Mouse (Mus musculus): ENCODE measurements around the gene Ptpru. TPM values are rescaled to one million over a fixed set of nuclear protein-coding genes. Genes with fewer than 3 reads are reported as not detected.
A peak's percentile ranks its signal among the peaks of the same experiment; 100 is the strongest.

Gene Ptpru
- polyA plus RNA-seq, 1 experiment from 2014 or later: 29.7 TPM

DNA sequence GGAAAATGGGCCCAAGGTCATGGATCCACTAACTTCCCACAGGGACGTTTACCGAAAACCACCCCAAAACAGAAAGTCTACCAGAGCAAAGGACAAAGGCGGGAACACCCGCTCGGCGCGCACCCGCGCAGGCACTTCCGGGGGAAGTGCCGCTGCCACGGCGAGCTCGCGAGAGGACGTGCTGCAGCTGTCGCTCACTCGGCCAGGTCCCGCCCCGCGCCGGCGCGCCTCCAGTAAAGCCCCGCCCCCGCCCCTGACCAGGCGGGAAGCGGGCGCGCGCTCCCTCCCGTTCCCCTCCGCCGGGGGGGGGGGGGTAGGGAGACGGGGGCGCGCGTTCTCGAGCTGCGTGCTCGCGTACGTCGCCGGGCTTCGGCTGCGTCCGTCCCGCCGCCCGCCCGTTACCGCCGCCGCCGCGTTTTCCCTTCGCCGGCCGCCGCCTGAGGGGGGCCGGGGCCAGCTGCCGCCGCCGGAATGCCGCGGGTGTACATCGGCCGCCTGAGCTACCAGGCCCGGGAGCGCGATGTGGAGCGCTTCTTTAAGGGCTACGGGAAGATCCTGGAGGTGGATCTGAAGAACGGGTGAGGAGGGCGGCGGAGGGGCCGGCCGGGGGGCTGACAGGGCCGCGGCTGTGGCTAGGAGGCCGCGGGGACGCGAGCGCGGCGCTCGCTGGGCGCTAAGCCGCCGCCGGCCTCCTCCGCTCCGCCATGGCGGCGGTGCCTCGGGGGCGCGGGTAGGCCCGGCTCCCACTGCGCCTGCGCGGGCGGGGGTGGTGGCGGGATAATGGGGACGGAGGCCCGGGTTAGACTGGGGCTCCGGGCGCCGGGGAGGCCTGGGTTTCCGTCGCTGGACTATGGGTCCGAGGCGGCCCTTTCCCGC, 35.4 kb upstream of the Ptpru start, which contains the start of gene Srsf4:
Gene Srsf4 (plus strand): TSS at position 325 of the 876 bp plus-strand sequence.
- no peaks in the 10 kb centered on the region for H3K27me3 ChIP-seq (replicated peaks; ENCODE audit: control insufficient read depth, insufficient read depth, low read length)
- ATAC-seq: peak; percentile 97

DNA sequence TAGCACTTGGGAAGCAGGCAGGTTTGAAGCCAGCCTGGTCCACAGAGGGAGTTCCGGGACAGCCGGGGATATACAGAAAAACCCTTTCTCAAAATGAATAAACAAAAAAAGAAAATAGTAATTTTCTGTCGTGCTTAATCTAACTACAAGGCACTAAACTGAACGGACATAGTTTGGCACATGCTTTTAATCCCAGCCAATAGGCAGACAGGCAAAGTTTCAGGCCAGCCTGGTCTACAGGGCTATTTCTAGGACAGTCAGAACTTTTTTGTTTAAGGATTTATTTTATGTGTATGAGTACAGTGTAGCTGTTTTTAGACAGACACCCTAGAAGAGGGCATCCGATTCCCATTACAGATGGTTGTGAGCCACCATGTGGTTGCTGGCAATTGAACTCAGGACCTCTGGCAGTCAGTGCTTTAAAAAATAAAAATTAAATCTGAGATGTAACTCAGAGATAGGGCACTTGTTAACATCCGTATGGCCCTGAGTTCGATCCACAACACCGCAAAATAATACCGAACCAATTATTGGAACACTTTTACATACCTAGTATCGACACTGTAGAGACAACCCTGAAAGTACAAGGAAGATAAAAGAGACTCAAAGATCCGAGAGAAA, 34.7 kb upstream of the Ptpru start:
- no peaks in the 10 kb centered on the region for H3K36me3 ChIP-seq (ENCODE audit: control insufficient read depth, insufficient read depth)
- peak overlapping the region; percentile 85 for H3K27ac ChIP-seq (ENCODE audit: low read length)
- ATAC-seq: peak; percentile 22
- H3K9me3 ChIP-seq (ENCODE audit: control insufficient read depth, low read length): no peaks in the 10 kb centered on the region
- peak overlapping the region; percentile 70 for H3K4me2 ChIP-seq (ENCODE audit: low read length)
- peak overlapping the region; percentile 79 for H3K9ac ChIP-seq (replicated peaks; ENCODE audit: low read depth, low read length)
- peak overlapping the region; percentile 100 for H3K4me3 ChIP-seq (replicated peaks; ENCODE audit: low read length)
- WGBS: 10% methylated on average over 11 of the region's 11 CpGs
- H3K27me3 ChIP-seq (replicated peaks; ENCODE audit: control insufficient read depth, insufficient read depth, low read length): no peaks in the 10 kb centered on the region
- H3K4me1 ChIP-seq (replicated peaks; ENCODE audit: control insufficient read depth, insufficient read depth, low read length): peaks cover 35% of the 10 kb centered on the region

More for the DNA sequence above, 35.4 kb upstream of the Ptpru start, which contains the start of gene Srsf4:
- peak within 1 kb of the TSS; percentile 84 for H3K4me2 ChIP-seq (ENCODE audit: low read length)
- WGBS: under 1% methylated on average over 83 of the region's 116 CpGs
- no peaks in the 10 kb centered on the region for H3K36me3 ChIP-seq (ENCODE audit: control insufficient read depth, insufficient read depth)
- no peaks in the 10 kb centered on the region for H3K9me3 ChIP-seq (ENCODE audit: control insufficient read depth, low read length)
- peak within 1 kb of the TSS; percentile 100 for H3K9ac ChIP-seq (replicated peaks; ENCODE audit: low read depth, low read length)
- peaks cover 35% of the 10 kb centered on the region for H3K4me1 ChIP-seq (replicated peaks; ENCODE audit: control insufficient read depth, insufficient read depth, low read length)
- H3K27ac ChIP-seq (ENCODE audit: low read length): peak within 1 kb of the TSS; percentile 100
- peak within 1 kb of the TSS; percentile 100 for H3K4me3 ChIP-seq (replicated peaks; ENCODE audit: low read length)

DNA sequence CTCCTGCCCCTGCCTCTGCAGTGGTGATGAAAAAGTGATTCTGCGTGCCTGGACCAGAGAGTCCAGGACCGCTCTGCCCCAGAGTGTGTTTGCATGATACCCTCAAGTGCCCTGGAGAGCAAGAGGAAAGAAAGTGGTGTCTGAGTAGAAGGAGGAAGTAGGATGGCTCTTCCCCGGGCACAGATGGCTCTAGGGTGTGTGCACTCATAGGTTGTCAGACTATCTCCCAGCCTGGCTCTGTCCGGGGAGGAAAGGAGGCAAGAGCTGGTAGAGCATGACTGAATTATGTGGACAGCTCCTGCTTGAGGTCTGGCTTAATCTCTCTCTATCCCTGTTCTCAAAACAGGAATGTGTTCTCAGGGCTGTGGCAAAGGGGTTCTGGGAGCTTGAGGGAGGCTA, 23.3 kb upstream of the Ptpru start:
- H3K27me3 ChIP-seq (replicated peaks; ENCODE audit: control insufficient read depth, insufficient read depth, low read length): no peaks in the 10 kb centered on the region
- no peak for ATAC-seq
- H3K9ac ChIP-seq (replicated peaks; ENCODE audit: low read depth, low read length): no peak overlapping the region
- H3K36me3 ChIP-seq (ENCODE audit: control insufficient read depth, insufficient read depth): peaks cover 2% of the 10 kb centered on the region; the same call in 1 of the 2 replicates
- no peak overlapping the region for H3K27ac ChIP-seq (ENCODE audit: low read length)
- no peaks in the 10 kb centered on the region for H3K9me3 ChIP-seq (ENCODE audit: control insufficient read depth, low read length)
- H3K4me3 ChIP-seq (replicated peaks; ENCODE audit: low read length): no peak overlapping the region
- WGBS: 87% methylated on average over 4 of the region's 4 CpGs
- no peaks in the 10 kb centered on the region for H3K4me1 ChIP-seq (replicated peaks; ENCODE audit: control insufficient read depth, insufficient read depth, low read length)
- no peak overlapping the region for H3K4me2 ChIP-seq (ENCODE audit: low read length)

DNA sequence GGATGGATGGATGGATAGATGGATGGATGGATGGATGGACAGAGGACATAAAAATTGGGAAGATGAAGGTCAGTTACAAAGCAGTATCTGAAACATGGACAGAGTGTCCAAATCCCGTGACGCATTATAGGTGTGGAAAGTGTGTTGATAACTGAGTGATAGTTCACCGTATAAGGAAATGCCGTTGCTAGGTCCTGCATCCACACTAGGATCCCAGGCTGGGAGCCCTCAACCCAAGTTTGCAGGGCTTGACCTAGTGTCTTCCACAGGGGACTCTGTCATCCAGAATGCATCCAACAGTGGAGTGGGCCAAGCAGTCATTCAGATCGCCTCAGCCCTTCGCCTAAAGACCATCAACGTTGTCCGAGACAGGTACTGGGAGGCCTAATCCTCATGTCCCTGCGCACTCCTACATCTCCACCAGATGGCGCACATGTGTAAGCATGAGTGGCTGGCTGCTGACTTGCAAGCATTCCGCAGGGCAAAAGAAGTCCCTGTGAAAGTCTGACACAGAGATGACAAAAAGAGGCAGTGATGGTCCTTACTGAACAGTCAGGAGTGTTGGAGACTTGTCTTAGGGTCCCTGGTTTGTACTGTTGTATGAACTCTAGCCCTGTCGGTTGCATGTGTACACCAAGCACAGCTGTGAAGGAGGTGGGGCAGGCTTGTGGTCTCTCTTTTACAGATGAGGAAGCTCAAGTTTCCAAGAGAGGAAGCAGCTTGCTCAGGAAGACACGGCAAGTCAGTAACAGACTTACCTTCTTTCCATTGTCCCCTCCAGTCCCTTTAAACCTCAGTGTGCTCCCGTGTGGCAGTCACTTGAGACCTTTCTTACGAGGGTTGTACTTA, 22.6 kb upstream of the Ptpru start:
- H3K4me1 ChIP-seq (replicated peaks; ENCODE audit: control insufficient read depth, insufficient read depth, low read length): no peaks in the 10 kb centered on the region
- WGBS: 49% methylated on average over 15 of the region's 15 CpGs
- H3K4me3 ChIP-seq (replicated peaks; ENCODE audit: low read length): no peak overlapping the region
- H3K9me3 ChIP-seq (ENCODE audit: control insufficient read depth, low read length): no peaks in the 10 kb centered on the region
- H3K4me2 ChIP-seq (ENCODE audit: low read length): no peak overlapping the region
- ATAC-seq: peak; percentile 55; the same call in 1 of the 2 replicates
- H3K9ac ChIP-seq (replicated peaks; ENCODE audit: low read depth, low read length): no peak overlapping the region
- no peak overlapping the region for H3K27ac ChIP-seq (ENCODE audit: low read length)
- no peaks in the 10 kb centered on the region for H3K27me3 ChIP-seq (replicated peaks; ENCODE audit: control insufficient read depth, insufficient read depth, low read length)
- H3K36me3 ChIP-seq (ENCODE audit: control insufficient read depth, insufficient read depth): peaks cover 2% of the 10 kb centered on the region; the same call in 1 of the 2 replicates

DNA sequence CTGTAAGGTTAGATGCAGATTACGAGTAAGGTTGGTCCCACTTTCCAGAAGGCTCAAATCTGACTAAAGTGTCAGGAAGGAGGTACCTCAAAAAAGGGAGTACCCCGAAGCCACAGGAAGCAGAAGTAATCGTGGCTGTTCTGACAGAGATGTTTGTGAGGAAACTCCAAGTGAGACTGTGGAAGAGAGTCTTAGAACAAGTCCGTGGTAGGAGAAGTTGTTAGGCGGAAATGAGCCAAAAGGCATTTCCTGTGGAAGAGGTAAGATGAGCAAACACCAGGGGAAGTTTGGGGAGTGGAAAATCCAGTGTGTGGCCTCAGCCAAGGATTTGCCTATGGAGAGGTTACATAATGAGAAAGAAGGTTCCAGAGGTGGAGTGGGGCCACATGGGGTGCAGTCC, 16.9 kb upstream of the Ptpru start:
- no peak overlapping the region for H3K4me3 ChIP-seq (replicated peaks; ENCODE audit: low read length)
- WGBS: 84% methylated on average over 5 of the region's 5 CpGs
- no peaks in the 10 kb centered on the region for H3K36me3 ChIP-seq (ENCODE audit: control insufficient read depth, insufficient read depth)

DNA sequence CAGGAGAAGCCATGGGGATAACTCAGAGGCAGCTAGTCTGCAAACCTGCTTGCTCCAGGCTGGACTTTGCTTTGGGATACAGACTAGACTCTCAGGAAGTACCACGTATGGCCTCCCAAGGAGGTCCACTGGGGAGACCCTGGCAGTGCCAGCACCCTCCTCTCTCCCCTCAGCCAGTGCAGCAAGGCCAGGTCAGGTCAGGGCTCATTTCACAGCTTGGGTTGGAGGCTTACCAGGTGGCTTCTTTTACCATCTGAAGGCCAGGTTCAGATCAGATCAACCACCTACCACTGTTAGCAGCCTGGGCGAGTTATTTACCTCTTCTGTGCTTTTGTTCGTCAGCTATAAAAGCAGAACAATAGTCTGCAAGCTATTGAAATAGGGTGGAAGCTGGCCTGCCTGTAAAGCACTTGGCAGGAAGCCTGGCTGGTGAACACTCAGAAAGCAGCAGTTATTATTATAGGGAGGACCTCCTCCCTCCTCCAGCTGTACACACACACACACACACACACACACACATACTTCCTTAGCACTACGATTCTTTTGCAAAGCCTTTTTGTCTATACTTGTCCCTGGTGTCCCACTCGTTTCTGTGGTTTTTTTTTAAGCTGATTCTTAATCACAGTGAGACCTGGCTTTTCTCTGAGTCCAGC, 12.0 kb upstream of the Ptpru start:
- 3% methylated on average over 5 of the region's 5 CpGs for WGBS
- Histone ChIP-seq H3K9me3 (ENCODE audit: control insufficient read depth, low read length) (no peaks in the 10 kb centered on the region), H3K4me2 (ENCODE audit: low read length) (no peak overlapping the region), H3K36me3 (ENCODE audit: control insufficient read depth, insufficient read depth) (no peaks in the 10 kb centered on the region), H3K27ac (ENCODE audit: low read length) (peak overlapping the region; percentile 54), H3K4me3 (replicated peaks; ENCODE audit: low read length) (no peak overlapping the region), H3K9ac (replicated peaks; ENCODE audit: low read depth, low read length) (peak overlapping the region; percentile 3; the same call in 1 of the 2 replicates), H3K27me3 (replicated peaks; ENCODE audit: control insufficient read depth, insufficient read depth, low read length) (no peaks in the 10 kb centered on the region), H3K4me1 (replicated peaks; ENCODE audit: control insufficient read depth, insufficient read depth, low read length) (peaks cover 10% of the 10 kb centered on the region)
- peak; percentile 54 for ATAC-seq

More for the DNA sequence above, 16.9 kb upstream of the Ptpru start:
- H3K9me3 ChIP-seq (ENCODE audit: control insufficient read depth, low read length): no peaks in the 10 kb centered on the region
- no peak overlapping the region for H3K4me2 ChIP-seq (ENCODE audit: low read length)
- no peak for ATAC-seq
- H3K4me1 ChIP-seq (replicated peaks; ENCODE audit: control insufficient read depth, insufficient read depth, low read length): peaks cover 9% of the 10 kb centered on the region
- H3K27me3 ChIP-seq (replicated peaks; ENCODE audit: control insufficient read depth, insufficient read depth, low read length): no peaks in the 10 kb centered on the region
- H3K27ac ChIP-seq (ENCODE audit: low read length): no peak overlapping the region
- no peak overlapping the region for H3K9ac ChIP-seq (replicated peaks; ENCODE audit: low read depth, low read length)

DNA sequence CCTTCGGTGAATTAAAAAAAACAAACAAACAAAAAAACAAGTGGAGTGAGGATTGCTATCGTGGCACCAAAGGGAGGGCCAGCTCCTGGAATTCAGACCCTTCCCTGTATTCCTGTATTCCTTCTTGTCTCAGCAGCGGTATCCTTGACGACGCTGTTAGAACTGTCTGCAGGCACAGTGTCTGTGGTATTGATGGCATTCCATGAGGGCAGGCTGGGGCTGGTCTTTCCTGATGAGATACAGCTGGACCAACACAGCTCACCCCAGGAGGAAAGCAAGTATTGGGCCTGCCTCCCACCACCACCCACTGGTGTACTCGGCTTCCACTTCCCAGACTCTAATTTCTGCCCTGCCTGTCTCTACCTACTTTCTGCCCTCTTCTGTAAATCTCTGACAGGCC, 10.0 kb upstream of the Ptpru start:
- 91% methylated on average over 6 of the region's 6 CpGs for WGBS
- no peak overlapping the region for H3K4me3 ChIP-seq (replicated peaks; ENCODE audit: low read length)
- H3K27ac ChIP-seq (ENCODE audit: low read length): no peak overlapping the region

DNA sequence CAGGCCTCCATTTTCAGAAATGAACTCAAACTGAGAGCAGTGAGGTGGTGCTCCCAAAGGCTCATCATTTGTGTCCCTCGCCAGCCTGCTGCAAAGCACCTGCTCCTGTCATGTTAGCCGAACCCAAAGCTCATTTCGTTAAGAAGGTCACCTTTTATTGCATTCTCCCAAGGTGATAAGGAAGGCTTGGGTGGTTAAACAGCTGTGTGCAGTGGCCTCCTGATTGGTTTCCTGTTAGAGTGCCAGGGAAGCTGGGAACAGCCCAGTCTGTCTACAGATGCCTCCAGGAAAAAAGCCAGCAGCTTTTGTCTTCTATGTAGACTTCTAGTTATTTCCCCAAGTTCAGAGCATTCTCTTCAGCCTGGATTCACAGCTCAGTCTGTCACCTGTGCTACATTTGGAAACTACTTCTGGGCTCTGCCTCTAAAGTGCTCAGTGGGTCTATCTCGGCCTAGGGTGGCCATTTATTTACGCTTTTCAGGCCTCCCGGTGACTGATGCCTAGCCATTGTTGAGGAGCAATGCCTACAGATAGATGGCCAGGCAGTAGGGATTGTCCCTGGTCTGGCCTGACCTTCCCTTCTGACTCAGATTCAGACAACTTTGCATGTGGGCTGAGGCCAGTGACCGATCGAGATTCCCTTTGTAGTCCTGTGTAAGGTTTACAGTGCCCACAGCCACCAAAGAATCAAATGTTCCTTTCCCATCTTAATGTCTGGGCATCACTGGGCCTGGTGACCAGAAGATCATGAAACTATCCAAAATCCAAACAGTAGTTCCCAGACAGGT, 8.1 kb upstream of the Ptpru start:
- Histone ChIP-seq H3K27ac (ENCODE audit: low read length) (no peak overlapping the region), H3K36me3 (ENCODE audit: control insufficient read depth, insufficient read depth) (no peaks in the 10 kb centered on the region), H3K4me2 (ENCODE audit: low read length) (no peak overlapping the region), H3K4me1 (replicated peaks; ENCODE audit: control insufficient read depth, insufficient read depth, low read length) (peaks cover 18% of the 10 kb centered on the region), H3K9me3 (ENCODE audit: control insufficient read depth, low read length) (no peaks in the 10 kb centered on the region), H3K4me3 (replicated peaks; ENCODE audit: low read length) (no peak overlapping the region), H3K9ac (replicated peaks; ENCODE audit: low read depth, low read length) (no peak overlapping the region), H3K27me3 (replicated peaks; ENCODE audit: control insufficient read depth, insufficient read depth, low read length) (peaks cover 8% of the 10 kb centered on the region)
- no peak for ATAC-seq
- 87% methylated on average over 8 of the region's 8 CpGs for WGBS

More for the DNA sequence above, 10.0 kb upstream of the Ptpru start:
- no peak overlapping the region for H3K4me2 ChIP-seq (ENCODE audit: low read length)
- peaks cover 18% of the 10 kb centered on the region for H3K4me1 ChIP-seq (replicated peaks; ENCODE audit: control insufficient read depth, insufficient read depth, low read length)
- no peaks in the 10 kb centered on the region for H3K36me3 ChIP-seq (ENCODE audit: control insufficient read depth, insufficient read depth)
- ATAC-seq: no peak
- no peaks in the 10 kb centered on the region for H3K9me3 ChIP-seq (ENCODE audit: control insufficient read depth, low read length)
- H3K9ac ChIP-seq (replicated peaks; ENCODE audit: low read depth, low read length): no peak overlapping the region
- H3K27me3 ChIP-seq (replicated peaks; ENCODE audit: control insufficient read depth, insufficient read depth, low read length): no peaks in the 10 kb centered on the region

Measured in forebrain, embryonic 16.5 days (tissue).